Mouse (Mus musculus) MEL (cell line): ENCODE results near the gene Pigo. TPM values are rescaled to one million over a fixed set of nuclear protein-coding genes. Genes with fewer than 3 reads are reported as not detected.

Source experiments
- DNase-seq: peaks from one replicate; pipeline ENCODE4 v3.0.0; 2011; ENCODE audit warnings: low read depth, low spot score
- H3K27ac ChIP-seq: 2 replicates; pipeline ENCODE4 v1.5.1; 2012; ENCODE audit warnings: low read depth, mild to moderate bottlenecking, control low read depth, low read length, moderate library complexity; ENCODE audit not compliant: control insufficient read depth
- H3K27me3 ChIP-seq, 2 experiments: fragments of 150-350 bp in 1 of 2; sonication (generic) in 1 of 2; 2 replicates each; pipeline ENCODE4 v1.6.1; 2012; ENCODE audit warnings: low read length in 2 of 2, mild to moderate bottlenecking in 2 of 2, improper control_type of control experiment in 1 of 2, moderate library complexity in 1 of 2; ENCODE audit not compliant: insufficient read depth in 2 of 2, control insufficient read depth in 1 of 2
- H3K36me3 ChIP-seq, 2 experiments: 2 replicates each; pipeline ENCODE4 v1.6.1; 2012 to 2014; ENCODE audit warnings: low read length in 2 of 2, improper control_type of control experiment in 1 of 2, inconsistent platforms in 1 of 2, mild to moderate bottlenecking in 1 of 2; ENCODE audit not compliant: insufficient read depth in 2 of 2, control insufficient read depth in 1 of 2
- H3K4me1 ChIP-seq, 2 experiments: fragments of 150-350 bp in 1 of 2; sonication (generic) in 1 of 2; 2 replicates each; pipeline ENCODE4 v1.6.1; 2012; ENCODE audit warnings: low read length in 2 of 2, improper control_type of control experiment in 1 of 2, mild to moderate bottlenecking in 1 of 2; ENCODE audit not compliant: insufficient read depth in 2 of 2, control insufficient read depth in 1 of 2
- H3K4me3 ChIP-seq, 2 experiments: fragments of 150-350 bp in 1 of 2; sonication (generic) in 1 of 2; 2 replicates each; pipeline ENCODE4 v1.5.1; 2012; ENCODE audit warnings: low read depth in 2 of 2, low read length in 2 of 2, mild to moderate bottlenecking in 2 of 2, moderate library complexity in 2 of 2, control low read depth in 1 of 2, improper control_type of control experiment in 1 of 2; ENCODE audit not compliant: control insufficient read depth in 1 of 2, insufficient read depth in 1 of 2
- H3K79me2 ChIP-seq: 2 replicates; pipeline ENCODE4 v1.6.1; 2012; ENCODE audit warnings: mild to moderate bottlenecking, low read length, moderate library complexity; ENCODE audit not compliant: control insufficient read depth, poor library complexity, insufficient read depth
- H3K9ac ChIP-seq: 2 replicates; pipeline ENCODE4 v1.6.1; 2012; ENCODE audit warnings: low read depth, mild to moderate bottlenecking, control low read depth, low read length, moderate library complexity; ENCODE audit not compliant: control insufficient read depth, poor library complexity, severe bottlenecking
- H3K9me3 ChIP-seq: fragments of 150-350 bp; sonication (generic); replicated peaks from 2 replicates; pipeline ENCODE4 v1.6.1; 2012; ENCODE audit warnings: mild to moderate bottlenecking, low read length, improper control_type of control experiment, moderate library complexity; ENCODE audit not compliant: insufficient read depth
- BHLHE40 ChIP-seq: IDR thresholded peaks from 2 replicates; pipeline ENCODE4 v1.6.1; 2012; ENCODE audit warnings: low read depth, mild to moderate bottlenecking, inconsistent platforms, low read length, improper control_type of control experiment, borderline replicate concordance
- CHD1 ChIP-seq: IDR thresholded peaks from 2 replicates; pipeline ENCODE4 v1.6.1; 2012; ENCODE audit warnings: low read depth, mild to moderate bottlenecking, inconsistent platforms, low read length, improper control_type of control experiment
- CHD2 ChIP-seq: IDR thresholded peaks from 2 replicates; pipeline ENCODE4 v1.6.1; 2011; ENCODE audit warnings: low read length, improper control_type of control experiment
- CTCF ChIP-seq, 3 experiments: IDR thresholded peaks in 2 of 3; conservative IDR thresholded peaks in 1 of 3; 2 replicates each; pipeline ENCODE4 v1.5.1; 2011 to 2012; ENCODE audit warnings: low read length in 3 of 3, low read depth in 2 of 3, mild to moderate bottlenecking in 2 of 3, improper control_type of control experiment in 1 of 3, inconsistent platforms in 1 of 3, mixed read lengths in 1 of 3, moderate library complexity in 1 of 3; ENCODE audit not compliant: control insufficient read depth in 1 of 3, insufficient read depth in 1 of 3, poor library complexity in 1 of 3, severe bottlenecking in 1 of 3
- E2F4 ChIP-seq: IDR thresholded peaks from 2 replicates; pipeline ENCODE4 v1.6.1; 2011; ENCODE audit warnings: low read depth, low read length, improper control_type of control experiment, borderline replicate concordance
- ELF1 ChIP-seq: IDR thresholded peaks from 2 replicates; pipeline ENCODE4 v1.6.1; 2014; ENCODE audit warnings: low read depth, mild to moderate bottlenecking, inconsistent platforms, low read length, improper control_type of control experiment, moderate library complexity
- ETS1 ChIP-seq: IDR thresholded peaks from 2 replicates; pipeline ENCODE4 v1.6.1; 2012; ENCODE audit warnings: low read depth, mild to moderate bottlenecking, inconsistent platforms, low read length, improper control_type of control experiment, moderate library complexity
- KAT2A ChIP-seq: conservative IDR thresholded peaks from 2 replicates; pipeline ENCODE4 v1.6.1; 2012; ENCODE audit warnings: low read depth, low read length, improper control_type of control experiment, inconsistent platforms
- MAFK ChIP-seq: IDR thresholded peaks from 2 replicates; pipeline ENCODE4 v1.6.1; 2011; ENCODE audit warnings: low read depth, mild to moderate bottlenecking, low read length, improper control_type of control experiment, borderline replicate concordance
- MAX ChIP-seq: IDR thresholded peaks from 2 replicates; pipeline ENCODE4 v1.6.1; 2011; ENCODE audit warnings: low read length, improper control_type of control experiment
- MAZ ChIP-seq: IDR thresholded peaks from 2 replicates; pipeline ENCODE4 v1.6.1; 2012; ENCODE audit warnings: low read depth, mild to moderate bottlenecking, inconsistent platforms, low read length, improper control_type of control experiment
- MEF2A ChIP-seq: IDR thresholded peaks from 2 replicates; pipeline ENCODE4 v1.6.1; 2014; ENCODE audit warnings: low read depth, mild to moderate bottlenecking, inconsistent platforms, low read length, improper control_type of control experiment; ENCODE audit not compliant: poor library complexity, insufficient replicate concordance, severe bottlenecking; ENCODE audit errors: extremely low read depth
- MXI1 ChIP-seq: IDR thresholded peaks from 2 replicates; pipeline ENCODE4 v1.6.1; 2011; ENCODE audit warnings: mild to moderate bottlenecking, low read depth, low read length, improper control_type of control experiment
- MYB ChIP-seq: IDR thresholded peaks from 2 replicates; pipeline ENCODE4 v1.6.1; 2011; ENCODE audit warnings: mild to moderate bottlenecking, low read depth, low read length, improper control_type of control experiment
- MYC ChIP-seq: IDR thresholded peaks from 2 replicates; pipeline ENCODE4 v1.6.1; 2011; ENCODE audit warnings: low read depth, mild to moderate bottlenecking, low read length, improper control_type of control experiment, moderate library complexity
- NELFE ChIP-seq: IDR thresholded peaks from 2 replicates; pipeline ENCODE4 v1.6.1; 2011; ENCODE audit warnings: low read depth, low read length, improper control_type of control experiment
- POLR2AphosphoS2 ChIP-seq: IDR thresholded peaks from 2 replicates; pipeline ENCODE4 v1.6.1; 2011; ENCODE audit warnings: low read length, improper control_type of control experiment
- POLR2AphosphoS5 ChIP-seq: IDR thresholded peaks from 2 replicates; pipeline ENCODE4 v1.6.1; 2012; ENCODE audit warnings: low read depth, borderline replicate concordance, mild to moderate bottlenecking, inconsistent platforms, low read length, moderate library complexity, mixed read lengths
- RCOR1 ChIP-seq: IDR thresholded peaks from 2 replicates; pipeline ENCODE4 v1.6.1; 2012; ENCODE audit warnings: low read depth, mild to moderate bottlenecking, inconsistent platforms, low read length, improper control_type of control experiment
- SMC3 ChIP-seq: IDR thresholded peaks from 2 replicates; pipeline ENCODE4 v1.6.1; 2011; ENCODE audit warnings: low read depth, low read length, improper control_type of control experiment
- TAL1 ChIP-seq: IDR thresholded peaks from 2 replicates; pipeline ENCODE4 v1.6.1; 2012; ENCODE audit warnings: mild to moderate bottlenecking, inconsistent platforms, low read length, moderate library complexity, mixed read lengths
- TCF12 ChIP-seq: IDR thresholded peaks from 2 replicates; pipeline ENCODE4 v1.6.1; 2014; ENCODE audit warnings: low read depth, mild to moderate bottlenecking, inconsistent platforms, low read length, improper control_type of control experiment, moderate library complexity
- UBTF ChIP-seq: IDR thresholded peaks from 2 replicates; pipeline ENCODE4 v1.6.1; 2012; ENCODE audit warnings: low read depth, mild to moderate bottlenecking, inconsistent platforms, low read length, improper control_type of control experiment, moderate library complexity, borderline replicate concordance; ENCODE audit not compliant: insufficient read depth
- USF1 ChIP-seq: IDR thresholded peaks from 2 replicates; pipeline ENCODE4 v1.6.1; 2014; ENCODE audit warnings: low read depth, mild to moderate bottlenecking, inconsistent platforms, low read length, improper control_type of control experiment, moderate library complexity
- USF2 ChIP-seq, 2 experiments: IDR thresholded peaks; 2 replicates each; pipeline ENCODE4 v1.6.1; 2011 to 2012; ENCODE audit warnings: improper control_type of control experiment in 2 of 2, low read length in 2 of 2, borderline replicate concordance in 1 of 2, inconsistent platforms in 1 of 2, low read depth in 1 of 2, mild to moderate bottlenecking in 1 of 2; ENCODE audit not compliant: insufficient read depth in 1 of 2
- ZC3H11A ChIP-seq: IDR thresholded peaks from 2 replicates; pipeline ENCODE4 v1.6.1; 2012; ENCODE audit warnings: low read depth, mild to moderate bottlenecking, inconsistent platforms, low read length, improper control_type of control experiment
- ZKSCAN1 ChIP-seq: IDR thresholded peaks from 2 replicates; pipeline ENCODE4 v1.6.1; 2012; ENCODE audit warnings: low read depth, mild to moderate bottlenecking, inconsistent platforms, low read length, improper control_type of control experiment, moderate library complexity
- ZMIZ1 ChIP-seq: IDR thresholded peaks from 2 replicates; pipeline ENCODE4 v1.6.1; 2012; ENCODE audit warnings: low read depth, mild to moderate bottlenecking, inconsistent platforms, low read length, improper control_type of control experiment, moderate library complexity
- polyA plus RNA-seq, 2 experiments: library from polyadenylated mRNA; stranded (reverse) in 1 of 2; unstranded in 1 of 2; fragments of >175 nt in 1 of 2; fragments of >200 nt in 1 of 2; gene quantifications; 2 replicates each; pipeline versions ENCODE4 v1.2.1 to v1.2.4; 2012; ENCODE audit warnings: low replicate concordance in 2 of 2, low read depth in 1 of 2; ENCODE audit not compliant: insufficient read length in 2 of 2, insufficient read depth in 1 of 2, missing spikeins in 1 of 2
- total RNA-seq: library from RNA; depleted of rRNA; stranded (reverse); fragments of 300-350 nt; gene quantifications from 2 replicates; pipeline ENCODE4 v1.2.3, GENCODE M21; 2012

Gene Pigo
- total and polyA plus RNA-seq, 3 experiments: 22.3 to 36.1 TPM; not detected in 1

- DNase-seq: no peak
- Histone ChIP-seq H3K79me2 (peaks cover 1% of the 10 kb centered on the region; the same call in 1 of the 2 replicates), H3K4me1 (peaks cover 3 to 11% of the 10 kb centered on the region in 2 experiments; a peak in 3 of 4 replicates), H3K27me3 (no peaks in the 10 kb centered on the region), H3K9me3 (no peaks in the 10 kb centered on the region)
- TF ChIP-seq MAZ (no peak), MYB (no peak), POLR2AphosphoS5 (no peak), ZMIZ1 (no peak), POLR2AphosphoS2 (no peak), TCF12 (no peak), MEF2A (no peak), ELF1 (no peak), RCOR1 (no peak), ZC3H11A (no peak), KAT2A (no peak), ETS1 (no peak), NELFE (no peak), MAX (no peak), MXI1 (no peak), UBTF (no peak), E2F4 (no peak)
- TF ChIP-seq, all 39 proteins: peak for 0
- no peak overlapping the region for H3K9ac ChIP-seq
- H3K36me3 ChIP-seq: peaks cover 0 to 3% of the 10 kb centered on the region in 2 experiments; a peak in 1 of 4 replicates
- H3K4me3 ChIP-seq: no peak overlapping the region
- no peak overlapping the region for H3K27ac ChIP-seq
Measured at GRCm38 (mm10) chr4:43012091-43012490, 13.5 kb downstream of the Pigo start.

DNA sequence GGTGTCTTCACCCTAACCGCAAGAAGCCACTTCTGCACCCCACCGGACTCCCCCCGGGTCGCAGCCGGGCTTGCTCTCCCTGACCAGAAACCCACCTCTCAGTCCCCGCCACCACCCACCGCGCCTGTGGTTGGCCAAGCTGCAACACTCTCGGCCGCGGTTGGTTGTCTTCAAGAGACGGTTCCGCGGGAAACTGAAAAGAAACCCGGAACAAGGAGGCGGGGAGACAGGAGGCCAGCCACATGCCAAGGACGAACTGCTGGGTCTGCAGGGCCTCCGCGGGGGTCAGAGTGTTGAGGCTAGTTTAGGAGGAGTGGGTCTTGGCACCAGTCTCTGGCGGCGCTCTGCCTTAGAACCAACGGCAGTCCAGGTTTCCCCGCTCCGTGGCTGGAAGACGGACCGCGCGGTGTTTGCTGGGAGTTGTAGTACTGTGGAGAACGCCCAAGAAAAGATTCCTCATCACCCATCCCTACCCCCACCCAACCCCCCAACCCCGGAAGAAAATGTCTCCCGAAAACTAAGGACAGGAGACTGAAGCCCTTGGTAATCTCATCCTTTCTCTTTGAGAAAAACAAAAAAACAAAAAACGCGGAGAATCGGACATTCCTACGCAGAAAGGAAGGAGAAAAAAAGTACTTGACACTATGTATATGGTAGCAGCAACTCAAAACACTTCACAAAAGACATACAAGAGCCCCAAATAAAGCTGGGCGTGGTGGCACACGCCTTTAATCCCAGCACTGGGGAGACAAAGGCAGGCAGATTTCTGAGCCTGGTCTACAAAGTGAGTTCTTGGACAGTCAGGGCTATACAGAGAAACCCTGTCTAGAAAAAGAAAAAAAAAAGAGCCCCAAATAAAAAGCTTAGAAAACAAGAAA is 15.2 kb downstream of the Pigo start, which contains the start of gene Fancg:
Gene Fancg, minus strand, starts transcription at position 346 of the 878 bp plus-strand sequence.
- peaks cover 0 to 3% of the 10 kb centered on the region in 2 experiments; a peak in 1 of 4 replicates for H3K36me3 ChIP-seq
- H3K79me2 ChIP-seq: peaks cover 1% of the 10 kb centered on the region; the same call in 1 of the 2 replicates
- H3K9ac ChIP-seq: peak within 1 kb of the TSS; percentile 98
- no peaks in the 10 kb centered on the region for H3K27me3 ChIP-seq
- H3K9me3 ChIP-seq: no peaks in the 10 kb centered on the region
- peak within 1 kb of the TSS; percentile 87 to 99 for H3K4me3 ChIP-seq
- peak within 1 kb of the TSS; percentile 90 for H3K27ac ChIP-seq
- peaks cover 3 to 11% of the 10 kb centered on the region in 2 experiments; a peak in 3 of 4 replicates for H3K4me1 ChIP-seq
- DNase-seq: peak; percentile 92
- TF ChIP-seq CTCF (IDR thresholded peaks at IDR 0.05 in 2 of 3, conservative IDR thresholded peaks at IDR 0.05 in 1 of 3; ENCODE audit: control insufficient read depth in 1 of 3, insufficient read depth in 1 of 3, low read depth in 2 of 3, low read length in 3 of 3, poor library complexity in 1 of 3, severe bottlenecking in 1 of 3) (no peak), ZKSCAN1 (no peak), POLR2AphosphoS5 (no peak), CHD2 (peak; percentile 61; the same call in 1 of the 2 replicates), KAT2A (no peak; the same call in 1 of the 2 replicates), MYB (no peak), MYC (peak; percentile 29; the same call in 1 of the 2 replicates), TAL1 (no peak), MAFK (no peak), ELF1 (peak; percentile 83), USF1 (no peak), MXI1 (peak; percentile 63), SMC3 (no peak), CHD1 (no peak), BHLHE40 (no peak), RCOR1 (no peak), USF2 (IDR thresholded peaks at IDR 0.05; ENCODE audit: borderline replicate concordance in 1 of 2, insufficient read depth in 1 of 2, low read depth in 1 of 2, low read length in 2 of 2) (no peak), MAZ (peak; percentile 62; the same call in 1 of the 2 replicates)
